Mouse (Mus musculus) bone marrow macrophage, adult 2 months (primary cell): ENCODE results near the gene Fam198b.

ENCODE experiments used
- CTCF ChIP-seq: IDR thresholded peaks from 2 replicates; pipeline ENCODE4 v1.5.1; 2012; ENCODE audit warnings: low read depth, mild to moderate bottlenecking, low read length, moderate library complexity
- POLR2A ChIP-seq: IDR thresholded peaks from 2 replicates; pipeline ENCODE4 v1.6.1; 2012; ENCODE audit warnings: mild to moderate bottlenecking, low read depth, low read length, borderline replicate concordance

DNA sequence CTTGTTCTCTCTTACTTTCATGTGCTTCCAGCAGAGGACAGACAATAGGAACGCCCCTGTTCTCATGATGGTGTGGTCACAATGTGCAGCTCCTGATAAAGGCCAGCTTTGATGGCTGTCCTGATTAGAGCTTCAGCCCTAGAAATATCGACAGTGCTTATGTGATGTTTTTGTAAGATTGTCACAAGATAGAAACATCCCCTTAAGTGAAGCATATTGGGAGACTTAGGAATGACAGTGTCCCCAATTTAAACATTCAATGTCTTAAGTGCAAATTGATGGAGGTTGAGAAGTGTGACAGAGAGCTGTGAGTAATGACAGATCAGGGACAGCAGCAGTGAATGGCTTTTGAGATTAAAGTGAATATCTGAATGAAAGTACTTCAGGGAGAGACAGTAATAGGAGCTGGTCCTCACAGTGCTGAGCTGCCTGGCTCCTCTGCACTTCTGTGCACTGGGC is 99.7 kb downstream of the Fam198b start:
- TF ChIP-seq CTCF (no peak), POLR2A (no peak)
